In the genomic region with DNA sequence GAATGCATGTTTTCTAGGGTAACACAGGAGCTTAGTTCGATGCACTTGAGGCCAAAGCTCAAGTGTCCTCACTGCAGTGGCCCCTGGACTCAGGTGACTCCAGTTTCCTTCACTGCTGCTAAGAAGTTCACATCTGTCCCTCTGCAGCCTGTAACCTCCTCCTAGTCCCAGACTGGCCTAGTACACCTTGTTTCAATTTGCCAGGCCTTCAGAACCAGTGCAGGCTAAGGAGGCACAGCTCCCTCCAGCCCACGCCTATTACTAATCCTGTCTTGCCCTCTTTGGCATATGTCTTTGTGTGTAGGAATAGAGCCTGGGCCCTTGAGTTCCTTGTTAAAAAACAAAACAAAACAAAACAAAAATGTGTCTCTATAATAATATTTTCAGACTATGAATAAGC, we compare ENCODE assay signal across 8 mouse cellular contexts. TPM values are rescaled to one million over a fixed set of nuclear protein-coding genes. Genes with fewer than 3 reads are reported as not detected.
A peak's percentile ranks its signal among the peaks of the same experiment; 100 is the strongest.
DNase-seq lines count a peak whose midpoint lies in the region; ATAC-seq lines count a peak whose summit lies in the region.

No protein-coding gene starts in this region.

- peak; percentile 47 for ATAC-seq in forebrain, embryonic 15.5 days (replicated peaks)
- no peak for ATAC-seq in liver, embryonic 13.5 days (ENCODE audit: low read depth)

- peak; percentile 4 for DNase-seq in thymus, postnatal 25 days
- DNase-seq in thymus, postnatal 0 days (ENCODE audit: low spot score): no peak
- no peak for DNase-seq in liver, embryonic 13.5 days
- DNase-seq in yolk sac, embryonic 10.5 days (ENCODE audit: low spot score): peak; percentile 18
- no peak for DNase-seq in layer of hippocampus, adult 11-12 months (ENCODE audit: low spot score)
- no peak for DNase-seq in lung, postnatal 25 days (ENCODE audit: low spot score)
- no peak for DNase-seq in right cerebral cortex, postnatal 4 days

- WGBS in forebrain, embryonic 15.5 days: 82% methylated on average over 2 of the region's 2 CpGs
- 76% methylated on average over 2 of the region's 2 CpGs for WGBS in liver, embryonic 13.5 days (ENCODE audit: insufficient replicate concordance)

- H3K9ac ChIP-seq in forebrain, embryonic 15.5 days (replicated peaks): 0 out of 2 replicates have a peak overlapping the region, but pooled peaks have one; percentile 8
- H3K9ac ChIP-seq in liver, embryonic 13.5 days: peak overlapping the region; percentile 50

- no peaks in the 10 kb centered on the region for H3K9me3 ChIP-seq in forebrain, embryonic 15.5 days
- H3K9me3 ChIP-seq in liver, embryonic 13.5 days (replicated peaks): no peaks in the 10 kb centered on the region

- H3K36me3 ChIP-seq in forebrain, embryonic 15.5 days: peaks cover 12% of the 10 kb centered on the region
- H3K36me3 ChIP-seq in liver, embryonic 13.5 days: peaks cover 28% of the 10 kb centered on the region

- H3K27ac ChIP-seq in forebrain, embryonic 15.5 days (replicated peaks): peak overlapping the region; percentile 62
- peak overlapping the region; percentile 86 for H3K27ac ChIP-seq in liver, embryonic 13.5 days

- H3K4me1 ChIP-seq in forebrain, embryonic 15.5 days: peaks cover 21% of the 10 kb centered on the region
- H3K4me1 ChIP-seq in liver, embryonic 13.5 days (replicated peaks): peaks cover 71% of the 10 kb centered on the region

- H3K27me3 ChIP-seq in forebrain, embryonic 15.5 days: no peaks in the 10 kb centered on the region
- H3K27me3 ChIP-seq in liver, embryonic 13.5 days: no peaks in the 10 kb centered on the region

- peak overlapping the region; percentile 23 for H3K4me2 ChIP-seq in forebrain, embryonic 15.5 days (replicated peaks)
- peak overlapping the region; percentile 89 for H3K4me2 ChIP-seq in liver, embryonic 13.5 days

- no peak overlapping the region for H3K4me3 ChIP-seq in forebrain, embryonic 15.5 days
- peak overlapping the region; percentile 83 for H3K4me3 ChIP-seq in liver, embryonic 13.5 days (replicated peaks)

RNA-seq across cellular contexts. Expression of a gene that starts 9.4 kb away (rescaled TPM):
- polyA plus RNA-seq in thymus, postnatal 0 days (2015; fragmentation: Nextera tagmentation; extraction: Ambion mirVana): 71.8 and 72.2 TPM in 2 replicates
- polyA plus RNA-seq in forebrain, embryonic 15.5 days (2015; fragmentation: Nextera tagmentation; extraction: Ambion mirVana): 135 and 149 TPM in 2 replicates
- 90.9 and 95.3 TPM in 2 replicates for polyA plus RNA-seq in liver, embryonic 13.5 days (2015; fragmentation: Nextera tagmentation; extraction: Ambion mirVana)

RNA-seq across cellular contexts. Expression of a gene that starts 11.2 kb away (rescaled TPM):
- 0.06 and 0.10 TPM in 2 replicates for polyA plus RNA-seq in thymus, postnatal 0 days (2015; fragmentation: Nextera tagmentation; extraction: Ambion mirVana)
- polyA plus RNA-seq in forebrain, embryonic 15.5 days (2015; fragmentation: Nextera tagmentation; extraction: Ambion mirVana): not detected in 2 replicates
- not detected in 2 replicates for polyA plus RNA-seq in liver, embryonic 13.5 days (2015; fragmentation: Nextera tagmentation; extraction: Ambion mirVana)

RNA-seq across cellular contexts. Expression of a gene that starts 33.3 kb away (rescaled TPM):
- polyA plus RNA-seq in thymus, postnatal 0 days (2015; fragmentation: Nextera tagmentation; extraction: Ambion mirVana): not detected in 2 replicates
- 0.60 TPM in 1 of 2 replicates, not detected in the other for polyA plus RNA-seq in forebrain, embryonic 15.5 days (2015; fragmentation: Nextera tagmentation; extraction: Ambion mirVana)
- polyA plus RNA-seq in liver, embryonic 13.5 days (2015; fragmentation: Nextera tagmentation; extraction: Ambion mirVana): not detected in 2 replicates

RNA-seq across cellular contexts. Expression of a gene that starts 35.2 kb away (rescaled TPM):
- polyA plus RNA-seq in thymus, postnatal 0 days (2015; fragmentation: Nextera tagmentation; extraction: Ambion mirVana): 1.3 and 1.6 TPM in 2 replicates
- 0.47 and 0.54 TPM in 2 replicates for polyA plus RNA-seq in forebrain, embryonic 15.5 days (2015; fragmentation: Nextera tagmentation; extraction: Ambion mirVana)
- 0.09 and 0.10 TPM in 2 replicates for polyA plus RNA-seq in liver, embryonic 13.5 days (2015; fragmentation: Nextera tagmentation; extraction: Ambion mirVana)

Comparison
In these comparisons a context has a peak if more than half of its experiments do, and no peak if none do; other contexts are left out.
1. DNase-seq: peak in thymus, postnatal 25 days (single experiment) and yolk sac, embryonic 10.5 days (single experiment); none in thymus, postnatal 0 days (single experiment), liver, embryonic 13.5 days (single experiment), layer of hippocampus, adult 11-12 months (single experiment), lung, postnatal 25 days (single experiment) and right cerebral cortex, postnatal 4 days (single experiment).